Comparison of ENCODE assay signal across 8 mouse cellular contexts in genomic region chr16:37868506-37869469, GRCm38 (mm10). TPM values are rescaled to one million over a fixed set of nuclear protein-coding genes. Genes with fewer than 3 reads are reported as not detected.
DNase-seq lines count a peak whose midpoint lies in the region; ATAC-seq and TF ChIP-seq lines count a peak whose summit lies in the region.

No protein-coding gene starts in this region.

- WGBS in cerebellum, adult 2 months, result under 1% methylated on average over 82 of the region's 87 CpGs
- WGBS in forebrain, embryonic 16.5 days, result 0% methylated on average over 82 of the region's 87 CpGs
- under 1% methylated on average over 47 of the region's 87 CpGs for WGBS in hindbrain, postnatal 0 days
- WGBS in limb, embryonic 10.5 days, result under 1% methylated on average over 84 of the region's 87 CpGs
- WGBS in stomach, embryonic 15.5 days, result under 1% methylated on average over 86 of the region's 87 CpGs

- no peak for DNase-seq in cerebellum, adult 2 months
- DNase-seq in cerebellum, adult 11 months, result no peak
- DNase-seq in brain, embryonic 14.5 days (ENCODE audit: low read depth), result peak; percentile 89
- DNase-seq in hindbrain, postnatal 0 days (ENCODE audit: low spot score), result peak; percentile 63
- DNase-seq in limb, embryonic 10.5 days (ENCODE audit: low spot score), result peak; percentile 81
- peak; percentile 82 for DNase-seq in mesoderm, embryonic 11.5 days (ENCODE audit: low read depth, low spot score)

- no peak for TF ChIP-seq CTCF in cerebellum, adult 2 months (IDR thresholded peaks at IDR 0.05; ENCODE audit: borderline replicate concordance, insufficient read depth, low read depth, low read length)
- TF ChIP-seq CTCF in brain, embryonic 14.5 days (IDR thresholded peaks at IDR 0.05; ENCODE audit: borderline replicate concordance, extremely low read depth, insufficient read depth, insufficient read length), result no peak
- no peak for TF ChIP-seq CTCF in hindbrain, postnatal 0 days (IDR thresholded peaks at IDR 0.05; ENCODE audit: low read depth)

- peak overlapping the region; percentile 98 for H3K27ac ChIP-seq in cerebellum, adult 2 months (ENCODE audit: insufficient read depth, low read length)
- peak overlapping the region; percentile 99 for H3K27ac ChIP-seq in forebrain, embryonic 16.5 days (ENCODE audit: low read length)
- peak overlapping the region; percentile 99 for H3K27ac ChIP-seq in hindbrain, postnatal 0 days
- peak overlapping the region; percentile 99 for H3K27ac ChIP-seq in limb, embryonic 10.5 days
- H3K27ac ChIP-seq in stomach, embryonic 15.5 days, result peak overlapping the region; percentile 98

- no peak for TF ChIP-seq POLR2A in cerebellum, adult 2 months (IDR thresholded peaks at IDR 0.05; ENCODE audit: borderline replicate concordance, insufficient read depth, low read length)
- TF ChIP-seq POLR2A in brain, embryonic 14.5 days (IDR thresholded peaks at IDR 0.05; ENCODE audit: borderline replicate concordance, extremely low read depth, insufficient read depth, insufficient read length, poor library complexity, severe bottlenecking), result peak; percentile 57

- peak overlapping the region; percentile 86 for H3K4me2 ChIP-seq in forebrain, embryonic 16.5 days (ENCODE audit: low read length)
- peak overlapping the region; percentile 69 for H3K4me2 ChIP-seq in hindbrain, postnatal 0 days (ENCODE audit: low read depth, low read length)
- H3K4me2 ChIP-seq in stomach, embryonic 15.5 days, result peak overlapping the region; percentile 64

- ATAC-seq in forebrain, embryonic 16.5 days, result peak; percentile 81
- peak; percentile 83 for ATAC-seq in hindbrain, postnatal 0 days
- peak; percentile 65 for ATAC-seq in stomach, embryonic 15.5 days (ENCODE audit: insufficient read depth, low FRiP score, low read depth)

- peaks cover 4% of the 10 kb centered on the region for H3K4me1 ChIP-seq in cerebellum, adult 2 months (ENCODE audit: control insufficient read depth, insufficient read depth, low read length)
- H3K4me1 ChIP-seq in forebrain, embryonic 16.5 days (replicated peaks; ENCODE audit: control insufficient read depth, insufficient read depth, low read length), result peaks cover 25% of the 10 kb centered on the region
- H3K4me1 ChIP-seq in hindbrain, postnatal 0 days (ENCODE audit: insufficient read depth, low read length), result peaks cover 16% of the 10 kb centered on the region
- H3K4me1 ChIP-seq in limb, embryonic 10.5 days, result peaks cover 22% of the 10 kb centered on the region
- H3K4me1 ChIP-seq in stomach, embryonic 15.5 days, result peaks cover 16% of the 10 kb centered on the region

- no peaks in the 10 kb centered on the region for H3K9me3 ChIP-seq in forebrain, embryonic 16.5 days (ENCODE audit: control insufficient read depth, low read length)
- no peaks in the 10 kb centered on the region for H3K9me3 ChIP-seq in hindbrain, postnatal 0 days (ENCODE audit: low read length)
- no peaks in the 10 kb centered on the region for H3K9me3 ChIP-seq in limb, embryonic 10.5 days (replicated peaks)
- H3K9me3 ChIP-seq in stomach, embryonic 15.5 days, result no peaks in the 10 kb centered on the region

- H3K27me3 ChIP-seq in cerebellum, adult 2 months (ENCODE audit: control insufficient read depth, insufficient read depth, low read length), result no peaks in the 10 kb centered on the region
- H3K27me3 ChIP-seq in forebrain, embryonic 16.5 days (replicated peaks; ENCODE audit: control insufficient read depth, insufficient read depth, low read length), result no peaks in the 10 kb centered on the region
- H3K27me3 ChIP-seq in hindbrain, postnatal 0 days (ENCODE audit: insufficient read depth, low read length), result no peaks in the 10 kb centered on the region
- no peaks in the 10 kb centered on the region for H3K27me3 ChIP-seq in limb, embryonic 10.5 days (ENCODE audit: low read depth, poor library complexity, severe bottlenecking)
- H3K27me3 ChIP-seq in stomach, embryonic 15.5 days (replicated peaks), result no peaks in the 10 kb centered on the region

- peak overlapping the region; percentile 96 for H3K4me3 ChIP-seq in cerebellum, adult 2 months (replicated peaks; ENCODE audit: insufficient read depth, low read depth, low read length)
- peak overlapping the region; percentile 72 for H3K4me3 ChIP-seq in forebrain, embryonic 16.5 days (replicated peaks; ENCODE audit: low read length)
- H3K4me3 ChIP-seq in hindbrain, postnatal 0 days (ENCODE audit: low read length), result peak overlapping the region; percentile 95
- H3K4me3 ChIP-seq in limb, embryonic 10.5 days, result peak overlapping the region; percentile 100
- H3K4me3 ChIP-seq in stomach, embryonic 15.5 days (replicated peaks), result peak overlapping the region; percentile 99

- H3K36me3 ChIP-seq in forebrain, embryonic 16.5 days (ENCODE audit: control insufficient read depth, insufficient read depth), result no peaks in the 10 kb centered on the region
- no peaks in the 10 kb centered on the region for H3K36me3 ChIP-seq in hindbrain, postnatal 0 days (ENCODE audit: insufficient read depth, low read length)
- H3K36me3 ChIP-seq in limb, embryonic 10.5 days, result peaks cover 32% of the 10 kb centered on the region
- 0 out of 2 replicates have a peak, but pooled peaks cover 2% of the 10 kb centered on the region for H3K36me3 ChIP-seq in stomach, embryonic 15.5 days

- peak overlapping the region; percentile 91 for H3K9ac ChIP-seq in forebrain, embryonic 16.5 days (replicated peaks; ENCODE audit: low read depth, low read length)
- H3K9ac ChIP-seq in hindbrain, postnatal 0 days (replicated peaks; ENCODE audit: low read length), result peak overlapping the region; percentile 97
- peak overlapping the region; percentile 77 for H3K9ac ChIP-seq in stomach, embryonic 15.5 days

RNA-seq across cellular contexts. Expression of gene Lrrc58, which starts 0.6 kb away (rescaled TPM):
- 30.7 and 32.8 TPM in 2 replicates for polyA plus RNA-seq in cerebellum, adult 2 months (2012; rRNA removed)
- 21.9 and 32.2 TPM in 2 replicates for polyA plus RNA-seq in brain, embryonic 14.5 days (2012; rRNA removed)
- polyA plus RNA-seq in forebrain, embryonic 16.5 days (2015; fragmentation: Nextera tagmentation; extraction: Ambion mirVana), result 54.4 and 66.3 TPM in 2 replicates
- 91.1 and 101 TPM in 2 replicates for total RNA-seq in hindbrain, postnatal 0 days (2014; rRNA removed)
- polyA plus RNA-seq in hindbrain, postnatal 0 days (2015; fragmentation: Nextera tagmentation; extraction: Ambion mirVana), result 48.2 TPM in 2 replicates
- polyA plus RNA-seq in limb, embryonic 10.5 days (2016; fragmentation: Nextera tagmentation; extraction: Ambion mirVana), result 66.3 and 67.8 TPM in 2 replicates
- polyA plus RNA-seq in stomach, embryonic 15.5 days (2015; fragmentation: Nextera tagmentation; extraction: Ambion mirVana), result 50.1 and 54.3 TPM in 2 replicates

RNA-seq across cellular contexts. Expression of gene Gm36028, which starts 7.8 kb away (rescaled TPM):
- polyA plus RNA-seq in cerebellum, adult 2 months (2012; rRNA removed), result 0.15 and 0.21 TPM in 2 replicates
- polyA plus RNA-seq in brain, embryonic 14.5 days (2012; rRNA removed), result 0.25 and 0.43 TPM in 2 replicates
- 0.19 TPM in 1 of 2 replicates, not detected in the other for polyA plus RNA-seq in forebrain, embryonic 16.5 days (2015; fragmentation: Nextera tagmentation; extraction: Ambion mirVana)
- not detected in 2 replicates for total RNA-seq in hindbrain, postnatal 0 days (2014; rRNA removed)
- polyA plus RNA-seq in hindbrain, postnatal 0 days (2015; fragmentation: Nextera tagmentation; extraction: Ambion mirVana), result 0.18 and 0.21 TPM in 2 replicates
- polyA plus RNA-seq in limb, embryonic 10.5 days (2016; fragmentation: Nextera tagmentation; extraction: Ambion mirVana), result not detected in 2 replicates
- 0.93 and 1.1 TPM in 2 replicates for polyA plus RNA-seq in stomach, embryonic 15.5 days (2015; fragmentation: Nextera tagmentation; extraction: Ambion mirVana)

RNA-seq across cellular contexts. Expression of gene Gpr156, which starts 47.5 kb away (rescaled TPM):
- polyA plus RNA-seq in cerebellum, adult 2 months (2012; rRNA removed), result 0.51 and 0.54 TPM in 2 replicates
- polyA plus RNA-seq in brain, embryonic 14.5 days (2012; rRNA removed), result 6.0 and 7.0 TPM in 2 replicates
- 5.4 and 5.6 TPM in 2 replicates for polyA plus RNA-seq in forebrain, embryonic 16.5 days (2015; fragmentation: Nextera tagmentation; extraction: Ambion mirVana)
- total RNA-seq in hindbrain, postnatal 0 days (2014; rRNA removed), result 3.2 and 4.3 TPM in 2 replicates
- 1.9 and 2.4 TPM in 2 replicates for polyA plus RNA-seq in hindbrain, postnatal 0 days (2015; fragmentation: Nextera tagmentation; extraction: Ambion mirVana)
- 0.55 and 0.86 TPM in 2 replicates for polyA plus RNA-seq in limb, embryonic 10.5 days (2016; fragmentation: Nextera tagmentation; extraction: Ambion mirVana)
- 0.18 and 0.22 TPM in 2 replicates for polyA plus RNA-seq in stomach, embryonic 15.5 days (2015; fragmentation: Nextera tagmentation; extraction: Ambion mirVana)

Comparison
In these comparisons a context has a peak if more than half of its experiments do, and no peak if none do; other contexts are left out.
1. DNase-seq: peak in brain, embryonic 14.5 days (single experiment), hindbrain, postnatal 0 days (single experiment), limb, embryonic 10.5 days (single experiment) and mesoderm, embryonic 11.5 days (single experiment); none in cerebellum, adult 2 months (0 of 2) and cerebellum, adult 11 months (single experiment).
2. Peak in every context shown above with its lines, with median percentiles within 50 percentile points of each other: H3K27ac ChIP-seq, H3K4me3 ChIP-seq, ATAC-seq, H3K4me2 ChIP-seq and H3K9ac ChIP-seq.